Mouse (Mus musculus) Muller cell, postnatal 12 days (primary cell): ENCODE data around the gene Gm21822.
"Not testable (repeated sequence)": the region's sequence is repeated elsewhere in the genome, so short reads cannot be mapped to it uniquely, and the experiment has no call there.

Experiments used
- DNase-seq: peaks from one replicate; pipeline ENCODE4 v3.0.0-alpha.2; 2015; ENCODE audit errors: inconsistent ontology term

The Gm21822 gene

GRCm38 (mm10) chrY:18654182-18654581 is at the start of gene Gm21822:
Gene Gm21822, plus strand, starts transcription at chrY:18654482.
- not testable (repeated sequence) for DNase-seq
